Mouse (Mus musculus) embryo, embryonic 11.5 days (tissue): ENCODE data around the gene Copg2.

Experiments
- DNase-seq: peaks from one replicate; pipeline ENCODE4 v3.0.0-alpha.2; 2012; ENCODE audit warnings: low read depth, low spot score

Copg2 gene

GRCm38 (mm10) chr6:30896195-30896985 is at the start of gene Copg2:
Gene Copg2 (minus strand): TSS chr6:30896794.
- DNase-seq, result peak; percentile 91

- no peak for DNase-seq
Measured at GRCm38 (mm10) chr6:30939264-30939663, 42.7 kb upstream of the Copg2 start.

GRCm38 (mm10) chr6:30922821-30923220 is 26.2 kb upstream of the Copg2 start:
- no peak for DNase-seq

- DNase-seq, result no peak
Measured at GRCm38 (mm10) chr6:30921826-30922225, 25.2 kb upstream of the Copg2 start.

GRCm38 (mm10) chr6:30920834-30921675 is 24.5 kb upstream of the Copg2 start:
- no peak for DNase-seq

GRCm38 (mm10) chr6:30915473-30915872 is 18.9 kb upstream of the Copg2 start, which contains the start of gene Tsga13:
Gene Tsga13 (minus strand): TSS chr6:30915573.
- no peak for DNase-seq

GRCm38 (mm10) chr6:30907970-30908369 is 11.4 kb upstream of the Copg2 start:
- no peak for DNase-seq

- DNase-seq, result no peak
Measured at GRCm38 (mm10) chr6:30904911-30905310, 8.3 kb upstream of the Copg2 start.

- DNase-seq, result no peak
Measured at GRCm38 (mm10) chr6:30904033-30904432, 7.4 kb upstream of the Copg2 start.

- no peak for DNase-seq
Measured at GRCm38 (mm10) chr6:30897520-30897919, 926 bp upstream of the Copg2 start.

- no peak for DNase-seq
Measured at GRCm38 (mm10) chr6:30896986-30897327, 363 bp upstream of the Copg2 start.

GRCm38 (mm10) chr6:30895819-30896194 is 787 bp downstream of the Copg2 start:
- DNase-seq, result no peak

GRCm38 (mm10) chr6:30893081-30893480 is 3.5 kb downstream of the Copg2 start:
- no peak for DNase-seq

- no peak for DNase-seq
Measured at GRCm38 (mm10) chr6:30891761-30892160, 4.8 kb downstream of the Copg2 start.

- no peak for DNase-seq
Measured at GRCm38 (mm10) chr6:30884856-30885255, 11.7 kb downstream of the Copg2 start.

- no peak for DNase-seq
Measured at GRCm38 (mm10) chr6:30883491-30883890, 13.1 kb downstream of the Copg2 start.

GRCm38 (mm10) chr6:30876661-30877060 is 19.9 kb downstream of the Copg2 start:
- DNase-seq, result no peak

- DNase-seq, result no peak
Measured at GRCm38 (mm10) chr6:30866501-30866900, 30.1 kb downstream of the Copg2 start.

GRCm38 (mm10) chr6:30865031-30865678 is 31.4 kb downstream of the Copg2 start:
- no peak for DNase-seq

- DNase-seq, result no peak
Measured at GRCm38 (mm10) chr6:30855956-30856355, 40.6 kb downstream of the Copg2 start.

GRCm38 (mm10) chr6:30855205-30855604 is 41.4 kb downstream of the Copg2 start:
- DNase-seq, result no peak

- no peak for DNase-seq
Measured at GRCm38 (mm10) chr6:30849818-30850217, 46.8 kb downstream of the Copg2 start.
